Mouse (Mus musculus): Measurements from ENCODE around the gene Flt4. TPM values are rescaled to one million over a fixed set of nuclear protein-coding genes. Genes with fewer than 3 reads are reported as not detected.

Gene Flt4
- total and polyA plus RNA-seq, 2 experiments from 2014 or later: 3.3 to 13.6 TPM

GRCm38 (mm10) chr11:49650113-49650993, 41.3 kb downstream of the Flt4 start:
- no peaks in the 10 kb centered on the region for H3K27me3 ChIP-seq (ENCODE audit: control insufficient read depth, insufficient read depth, low read length)
- DNase-seq (ENCODE audit: low spot score) (no peak), ATAC-seq (ENCODE audit: insufficient read depth, low read depth) (no peak)
- 49% methylated on average over 18 of the region's 18 CpGs for WGBS
- no peak for TF ChIP-seq EP300 (IDR thresholded peaks at IDR 0.05; ENCODE audit: low read depth)
- peak; percentile 51 for TF ChIP-seq CTCF (IDR thresholded peaks at IDR 0.05; ENCODE audit: low read depth)
- H3K4me1 ChIP-seq (ENCODE audit: control insufficient read depth, insufficient read depth): peaks cover 12% of the 10 kb centered on the region
- no peak overlapping the region for H3K4me3 ChIP-seq (ENCODE audit: low read depth, low read length)
- H3K9ac ChIP-seq (replicated peaks; ENCODE audit: low read depth, low read length): 0 out of 2 replicates have a peak overlapping the region, but pooled peaks have one; percentile 20
- H3K27ac ChIP-seq (ENCODE audit: low read depth): no peak overlapping the region
- no peak overlapping the region for H3K4me2 ChIP-seq (ENCODE audit: low read depth, low read length)
- no peaks in the 10 kb centered on the region for H3K9me3 ChIP-seq (replicated peaks; ENCODE audit: control insufficient read depth, low read length)
- no peaks in the 10 kb centered on the region for H3K36me3 ChIP-seq (replicated peaks; ENCODE audit: control insufficient read depth, insufficient read depth, low read length)

GRCm38 (mm10) chr11:49650994-49651761, 42.1 kb downstream of the Flt4 start:
- Histone ChIP-seq H3K9me3 (replicated peaks; ENCODE audit: control insufficient read depth, low read length) (no peaks in the 10 kb centered on the region), H3K36me3 (replicated peaks; ENCODE audit: control insufficient read depth, insufficient read depth, low read length) (no peaks in the 10 kb centered on the region), H3K27ac (ENCODE audit: low read depth) (no peak overlapping the region), H3K4me1 (ENCODE audit: control insufficient read depth, insufficient read depth) (peaks cover 8% of the 10 kb centered on the region; the same call in 1 of the 2 replicates), H3K4me2 (ENCODE audit: low read depth, low read length) (no peak overlapping the region), H3K4me3 (ENCODE audit: low read depth, low read length) (no peak overlapping the region), H3K27me3 (ENCODE audit: control insufficient read depth, insufficient read depth, low read length) (no peaks in the 10 kb centered on the region), H3K9ac (replicated peaks; ENCODE audit: low read depth, low read length) (0 out of 2 replicates have a peak overlapping the region, but pooled peaks have one; percentile 20)
- TF ChIP-seq EP300 (IDR thresholded peaks at IDR 0.05; ENCODE audit: low read depth) (no peak), CTCF (IDR thresholded peaks at IDR 0.05; ENCODE audit: low read depth) (no peak)
- ATAC-seq (ENCODE audit: insufficient read depth, low read depth): no peak
- WGBS: 56% methylated on average over 16 of the region's 16 CpGs
- DNase-seq (ENCODE audit: low spot score): no peak

- TF ChIP-seq CTCF (IDR thresholded peaks at IDR 0.05; ENCODE audit: low read depth) (no peak), EP300 (IDR thresholded peaks at IDR 0.05; ENCODE audit: low read depth) (no peak)
- no peak overlapping the region for H3K4me3 ChIP-seq (ENCODE audit: low read depth, low read length)
- H3K27me3 ChIP-seq (ENCODE audit: control insufficient read depth, insufficient read depth, low read length): no peaks in the 10 kb centered on the region
- H3K4me1 ChIP-seq (ENCODE audit: control insufficient read depth, insufficient read depth): peaks cover 6% of the 10 kb centered on the region; the same call in 1 of the 2 replicates
- H3K4me2 ChIP-seq (ENCODE audit: low read depth, low read length): no peak overlapping the region
- H3K36me3 ChIP-seq (replicated peaks; ENCODE audit: control insufficient read depth, insufficient read depth, low read length): no peaks in the 10 kb centered on the region
- H3K27ac ChIP-seq (ENCODE audit: low read depth): no peak overlapping the region
- DNase-seq (ENCODE audit: low spot score): no peak
- no peak overlapping the region for H3K9ac ChIP-seq (replicated peaks; ENCODE audit: low read depth, low read length)
- no peaks in the 10 kb centered on the region for H3K9me3 ChIP-seq (replicated peaks; ENCODE audit: control insufficient read depth, low read length)
- WGBS: 80% methylated on average over 10 of the region's 10 CpGs
- ATAC-seq (ENCODE audit: insufficient read depth, low read depth): no peak
Measured at GRCm38 (mm10) chr11:49651762-49652322, 42.8 kb downstream of the Flt4 start.

- Histone ChIP-seq H3K4me2 (ENCODE audit: low read depth, low read length) (peak overlapping the region; percentile 50), H3K9me3 (replicated peaks; ENCODE audit: control insufficient read depth, low read length) (no peaks in the 10 kb centered on the region), H3K9ac (replicated peaks; ENCODE audit: low read depth, low read length) (no peak overlapping the region), H3K4me3 (ENCODE audit: low read depth, low read length) (0 out of 2 replicates have a peak overlapping the region, but pooled peaks have one; percentile 6), H3K27me3 (ENCODE audit: control insufficient read depth, insufficient read depth, low read length) (no peaks in the 10 kb centered on the region), H3K27ac (ENCODE audit: low read depth) (no peak overlapping the region), H3K4me1 (ENCODE audit: control insufficient read depth, insufficient read depth) (peaks cover 7% of the 10 kb centered on the region; the same call in 1 of the 2 replicates), H3K36me3 (replicated peaks; ENCODE audit: control insufficient read depth, insufficient read depth, low read length) (no peaks in the 10 kb centered on the region)
- ATAC-seq (ENCODE audit: insufficient read depth, low read depth) (peak; percentile 77), DNase-seq (ENCODE audit: low spot score) (peak; percentile 82)
- TF ChIP-seq EP300 (IDR thresholded peaks at IDR 0.05; ENCODE audit: low read depth) (no peak), CTCF (IDR thresholded peaks at IDR 0.05; ENCODE audit: low read depth) (peak; percentile 80)
- WGBS: 19% methylated on average over 19 of the region's 19 CpGs
Measured at GRCm38 (mm10) chr11:49652401-49653078, 43.5 kb downstream of the Flt4 start.

- Histone ChIP-seq H3K9ac (replicated peaks; ENCODE audit: low read depth, low read length) (no peak overlapping the region), H3K27me3 (ENCODE audit: control insufficient read depth, insufficient read depth, low read length) (no peaks in the 10 kb centered on the region), H3K36me3 (replicated peaks; ENCODE audit: control insufficient read depth, insufficient read depth, low read length) (no peaks in the 10 kb centered on the region), H3K9me3 (replicated peaks; ENCODE audit: control insufficient read depth, low read length) (no peaks in the 10 kb centered on the region), H3K4me2 (ENCODE audit: low read depth, low read length) (peak overlapping the region; percentile 50), H3K4me1 (ENCODE audit: control insufficient read depth, insufficient read depth) (peaks cover 12% of the 10 kb centered on the region), H3K27ac (ENCODE audit: low read depth) (no peak overlapping the region), H3K4me3 (ENCODE audit: low read depth, low read length) (0 out of 2 replicates have a peak overlapping the region, but pooled peaks have one; percentile 6)
- 24% methylated on average over 11 of the region's 11 CpGs for WGBS
- DNase-seq (ENCODE audit: low spot score) (no peak), ATAC-seq (ENCODE audit: insufficient read depth, low read depth) (peak; percentile 80)
- TF ChIP-seq CTCF (IDR thresholded peaks at IDR 0.05; ENCODE audit: low read depth) (no peak), EP300 (IDR thresholded peaks at IDR 0.05; ENCODE audit: low read depth) (no peak)
Measured at GRCm38 (mm10) chr11:49653079-49653408, 44.0 kb downstream of the Flt4 start.
